Mouse (Mus musculus) neutrophil, adult 5-6 weeks (primary cell): Measurements from ENCODE around the gene Gpc6. TPM values are rescaled to one million over a fixed set of nuclear protein-coding genes. Genes with fewer than 3 reads are reported as not detected.

Source experiments
- ATAC-seq: fragments of 151-379, 151-347 bp; 2 replicates; pipeline ENCODE4 v1.8.0; 2017; ENCODE audit warnings: mild to moderate bottlenecking, moderate TSS enrichment; ENCODE audit not compliant: insufficient number of reproducible peaks, poor library complexity, low FRiP score, severe bottlenecking; ENCODE audit errors: extremely low read depth
- total RNA-seq: library from RNA; stranded (forward); fragments of 200-1000 nt; gene quantifications from 2 replicates; pipeline ENCODE4 v1.2.3, GENCODE M21; 2017

Gpc6 gene
- total RNA-seq, 1 experiment from 2014 or later = 0.12 TPM

- ATAC-seq = no peak
Observed at GRCm38 (mm10) chr14:117514829-117515228, 589.7 kb downstream of the Gpc6 start.

- no peak for ATAC-seq
Observed at GRCm38 (mm10) chr14:117519574-117519973, 594.5 kb downstream of the Gpc6 start.

GRCm38 (mm10) chr14:117520706-117521105 is 595.6 kb downstream of the Gpc6 start:
- no peak for ATAC-seq

GRCm38 (mm10) chr14:117525133-117525532 is 600.0 kb downstream of the Gpc6 start:
- ATAC-seq = no peak

GRCm38 (mm10) chr14:117527053-117527452 is 601.9 kb downstream of the Gpc6 start:
- no peak for ATAC-seq

GRCm38 (mm10) chr14:117529439-117529838 is 604.3 kb downstream of the Gpc6 start:
- no peak for ATAC-seq

- ATAC-seq = no peak
Observed at GRCm38 (mm10) chr14:117552776-117553175, 627.7 kb downstream of the Gpc6 start.

- no peak for ATAC-seq
Observed at GRCm38 (mm10) chr14:117556715-117557320, 631.7 kb downstream of the Gpc6 start.

GRCm38 (mm10) chr14:117562146-117562545 is 637.0 kb downstream of the Gpc6 start:
- no peak for ATAC-seq

GRCm38 (mm10) chr14:117569278-117569677 is 644.2 kb downstream of the Gpc6 start:
- ATAC-seq = no peak

GRCm38 (mm10) chr14:117572213-117572612 is 647.1 kb downstream of the Gpc6 start:
- ATAC-seq = no peak

GRCm38 (mm10) chr14:117574216-117574615 is 649.1 kb downstream of the Gpc6 start:
- no peak for ATAC-seq

- no peak for ATAC-seq
Observed at GRCm38 (mm10) chr14:117581740-117582139, 656.6 kb downstream of the Gpc6 start.

- ATAC-seq = no peak
Observed at GRCm38 (mm10) chr14:117599758-117600157, 674.6 kb downstream of the Gpc6 start.

- ATAC-seq = no peak
Observed at GRCm38 (mm10) chr14:117603837-117604236, 678.7 kb downstream of the Gpc6 start.

GRCm38 (mm10) chr14:117605750-117606149 is 680.6 kb downstream of the Gpc6 start:
- no peak for ATAC-seq

- no peak for ATAC-seq
Observed at GRCm38 (mm10) chr14:117611113-117611512, 686.0 kb downstream of the Gpc6 start.

- ATAC-seq = peak; percentile 98
Observed at GRCm38 (mm10) chr14:117625100-117625710, 700.1 kb downstream of the Gpc6 start.

- ATAC-seq = no peak
Observed at GRCm38 (mm10) chr14:117634238-117634940, 709.3 kb downstream of the Gpc6 start.

- ATAC-seq = no peak
Observed at GRCm38 (mm10) chr14:117641853-117642252, 716.7 kb downstream of the Gpc6 start.
